Mouse (Mus musculus) stomach, embryonic 16.5 days (tissue): Measurements from ENCODE around the gene Utp6. TPM values are rescaled to one million over a fixed set of nuclear protein-coding genes. Genes with fewer than 3 reads are reported as not detected.

ENCODE experiments used
- ATAC-seq: fragments of 200-750 bp; cut with Nextera tagmentation; 2 replicates; pipeline ENCODE4 v1.8.0; 2017; ENCODE audit warnings: moderate number of reproducible peaks, moderate TSS enrichment; ENCODE audit not compliant: insufficient read depth, low FRiP score
- H3K27ac ChIP-seq: fragments of 300-500 bp; sonication (generic); 2 replicates; pipeline ENCODE4 v1.5.1; 2014; ENCODE audit warnings: low read length
- H3K27me3 ChIP-seq: fragments of 300-500 bp; sonication (generic); 2 replicates; pipeline ENCODE4 v1.6.1; 2014; ENCODE audit warnings: low read length, control low read depth, mixed read lengths; ENCODE audit not compliant: control insufficient read depth, insufficient read depth
- H3K36me3 ChIP-seq: fragments of 300-500 bp; sonication (generic); 2 replicates; pipeline ENCODE4 v1.6.1; 2014; ENCODE audit warnings: low read length; ENCODE audit not compliant: control insufficient read depth, insufficient read depth
- H3K4me1 ChIP-seq: fragments of 300-500 bp; sonication (generic); 2 replicates; pipeline ENCODE4 v1.6.1; 2014; ENCODE audit warnings: low read length, control low read depth, mixed read lengths; ENCODE audit not compliant: control insufficient read depth, insufficient read depth
- H3K4me2 ChIP-seq: fragments of 300-500 bp; sonication (generic); 2 replicates; pipeline ENCODE4 v1.6.1; 2014; ENCODE audit warnings: low read depth, low read length, mixed read lengths
- H3K4me3 ChIP-seq: fragments of 300-500 bp; sonication (generic); replicated peaks from 2 replicates; pipeline ENCODE4 v1.5.1; 2014; ENCODE audit warnings: mild to moderate bottlenecking, low read length
- H3K9ac ChIP-seq: fragments of 300-500 bp; sonication (generic); 2 replicates; pipeline ENCODE4 v1.6.1; 2014; ENCODE audit warnings: low read length
- H3K9me3 ChIP-seq: fragments of 300-500 bp; sonication (generic); replicated peaks from 2 replicates; pipeline ENCODE4 v1.6.1; 2016; ENCODE audit warnings: low read length, control low read depth; ENCODE audit not compliant: control insufficient read depth
- WGBS: fragments of 180-500 bp; shearing (Covaris S2); extraction: QIAGEN DNeasy Blood & Tissue Kit; methylation state at CpG from one replicate; pipeline ENCODE4 v1.1.7; 2014; 5-methylcytosine and 5-hydroxymethylcytosine counted together
- polyA plus RNA-seq: library from polyadenylated mRNA; unstranded; fragments of >200 nt; fragmentation: Nextera tagmentation; extraction: Ambion mirVana; gene quantifications from 2 replicates; pipeline ENCODE4 v1.2.1, GENCODE M21; 2015

Gene Utp6
- polyA plus RNA-seq, 1 experiment from 2014 or later: 50.4 TPM

DNA sequence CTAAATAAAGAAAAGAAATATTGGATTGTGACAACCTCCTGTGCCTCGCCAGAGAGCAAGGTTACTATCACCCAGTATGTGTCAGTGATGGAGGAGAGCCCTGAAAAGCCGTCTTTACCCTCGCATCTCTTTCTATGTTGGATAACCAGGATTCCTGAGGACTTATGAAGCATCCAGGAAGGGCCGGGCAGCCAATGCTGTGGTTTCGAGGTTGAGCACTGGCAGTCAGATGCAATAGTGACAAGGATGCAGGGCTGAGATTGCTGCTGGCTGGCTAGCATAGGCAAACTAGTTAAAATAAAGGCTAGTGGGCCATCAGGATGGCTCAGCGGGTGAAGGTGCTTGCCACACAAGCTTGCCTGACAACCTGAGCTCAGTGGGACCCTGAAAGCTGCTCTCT lies 61.0 kb downstream of the Utp6 start:
- no peaks in the 10 kb centered on the region for H3K36me3 ChIP-seq
- 0 out of 2 replicates have a peak, but pooled peaks cover 7% of the 10 kb centered on the region for H3K4me1 ChIP-seq
- no peaks in the 10 kb centered on the region for H3K27me3 ChIP-seq
- no peak overlapping the region for H3K4me2 ChIP-seq
- H3K27ac ChIP-seq: no peak overlapping the region
- H3K9ac ChIP-seq: no peak overlapping the region
- H3K9me3 ChIP-seq: no peaks in the 10 kb centered on the region
- WGBS: 85% methylated on average over 6 of the region's 6 CpGs
- ATAC-seq: no peak
- no peak overlapping the region for H3K4me3 ChIP-seq

DNA sequence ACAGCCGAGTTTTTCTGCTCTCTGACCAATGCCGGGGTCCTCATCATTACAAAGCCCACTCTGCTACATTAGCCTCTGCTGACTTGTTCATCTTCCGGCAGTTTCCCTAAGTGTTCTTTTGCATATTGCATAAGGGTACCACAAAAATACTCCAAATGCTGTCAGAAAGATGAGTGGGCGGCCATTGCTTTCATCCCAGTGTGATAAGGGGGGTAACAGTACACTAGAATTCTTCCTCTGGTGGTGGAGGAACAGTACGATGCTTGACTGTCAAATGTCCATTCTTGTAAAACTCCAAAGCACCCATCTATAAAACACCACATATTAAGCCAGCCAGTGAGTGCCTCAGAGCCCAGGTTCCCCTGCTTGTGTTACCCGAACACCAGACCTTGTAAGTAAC lies 69.9 kb downstream of the Utp6 start:
- Histone ChIP-seq H3K9me3 (no peaks in the 10 kb centered on the region), H3K36me3 (no peaks in the 10 kb centered on the region), H3K4me2 (no peak overlapping the region), H3K27ac (no peak overlapping the region), H3K4me1 (no peaks in the 10 kb centered on the region), H3K4me3 (no peak overlapping the region), H3K9ac (no peak overlapping the region), H3K27me3 (no peaks in the 10 kb centered on the region)
- ATAC-seq: no peak
- WGBS: 88% methylated on average over 6 of the region's 6 CpGs

DNA sequence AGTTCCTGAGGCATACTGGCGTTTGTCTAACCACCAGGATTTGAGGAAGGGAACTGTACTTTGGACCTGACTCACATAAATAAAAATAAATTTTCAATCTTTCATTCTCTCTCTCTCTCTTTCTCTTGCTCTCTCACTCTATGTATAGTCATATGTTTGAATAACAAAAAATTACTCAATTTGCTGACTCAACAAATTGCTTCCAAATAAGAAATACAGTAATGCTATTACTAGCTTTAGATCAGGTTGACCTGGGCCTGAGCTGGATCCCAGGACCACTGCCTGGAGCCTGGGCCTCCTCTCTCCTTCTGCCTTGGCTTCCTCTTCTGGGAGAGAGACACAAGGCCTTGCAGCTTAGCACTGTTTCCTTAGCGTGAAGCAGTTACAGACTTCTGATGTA lies 71.4 kb downstream of the Utp6 start:
- ATAC-seq: no peak

DNA sequence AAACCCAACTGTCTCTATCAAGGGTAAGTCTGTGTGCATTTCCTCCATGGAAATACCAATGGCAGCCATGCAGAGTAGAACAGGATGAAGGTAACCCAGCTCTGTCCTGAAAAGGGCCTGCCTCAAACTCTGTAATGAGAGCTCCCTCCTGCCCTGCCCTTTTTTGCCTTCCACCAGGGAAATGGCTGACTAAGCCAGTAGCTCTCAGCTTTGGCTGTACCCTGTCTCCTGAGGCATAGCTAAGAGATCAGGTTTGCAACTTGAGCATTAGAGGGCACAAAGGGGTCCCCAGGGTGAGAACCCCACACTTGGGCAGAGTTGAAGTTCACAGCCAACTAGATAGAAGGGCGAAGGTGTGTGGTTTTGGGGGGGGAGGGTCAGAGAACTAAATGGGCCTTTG lies 75.2 kb downstream of the Utp6 start:
- H3K36me3 ChIP-seq: no peaks in the 10 kb centered on the region
- H3K27ac ChIP-seq: no peak overlapping the region
- ATAC-seq: no peak
- no peaks in the 10 kb centered on the region for H3K9me3 ChIP-seq
- WGBS: 83% methylated on average over 1 of the region's 1 CpGs
- no peak overlapping the region for H3K4me2 ChIP-seq
- peaks cover 2% of the 10 kb centered on the region; the same call in 1 of the 2 replicates for H3K4me1 ChIP-seq
- no peaks in the 10 kb centered on the region for H3K27me3 ChIP-seq
- no peak overlapping the region for H3K9ac ChIP-seq
- H3K4me3 ChIP-seq: no peak overlapping the region

More for the DNA sequence above, 71.4 kb downstream of the Utp6 start:
- Histone ChIP-seq H3K9me3 (no peaks in the 10 kb centered on the region), H3K36me3 (no peaks in the 10 kb centered on the region), H3K4me2 (no peak overlapping the region), H3K9ac (no peak overlapping the region), H3K4me1 (no peaks in the 10 kb centered on the region; the same call in 1 of the 2 replicates), H3K27me3 (no peaks in the 10 kb centered on the region), H3K27ac (no peak overlapping the region), H3K4me3 (no peak overlapping the region)
- 85% methylated on average over 2 of the region's 2 CpGs for WGBS

DNA sequence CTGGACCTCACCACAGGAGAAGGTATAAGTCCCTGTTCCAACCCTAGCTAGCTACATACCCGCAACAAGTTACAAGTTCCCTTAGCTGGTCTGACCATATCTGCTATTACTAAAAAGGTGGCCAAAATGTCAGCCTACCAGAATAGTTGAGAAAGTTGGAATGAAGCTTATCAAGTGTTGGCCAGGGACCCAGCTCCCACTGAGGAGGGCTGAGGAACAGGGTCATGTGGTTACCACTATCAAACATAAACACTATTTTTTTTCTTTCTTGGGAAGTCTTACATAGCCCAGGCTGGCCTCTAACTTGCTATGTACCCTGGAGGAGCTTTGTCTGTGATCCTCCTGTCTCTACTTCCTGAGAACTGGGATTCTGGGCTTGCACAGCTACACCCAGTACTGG lies 75.8 kb downstream of the Utp6 start:
- no peaks in the 10 kb centered on the region for H3K36me3 ChIP-seq
- no peak overlapping the region for H3K4me2 ChIP-seq
- H3K4me1 ChIP-seq: peaks cover 2% of the 10 kb centered on the region; the same call in 1 of the 2 replicates
- no peak overlapping the region for H3K4me3 ChIP-seq
- no peak for ATAC-seq
- WGBS: 86% methylated on average over 1 of the region's 1 CpGs
- no peaks in the 10 kb centered on the region for H3K27me3 ChIP-seq
- H3K9ac ChIP-seq: no peak overlapping the region
- no peak overlapping the region for H3K27ac ChIP-seq
- no peaks in the 10 kb centered on the region for H3K9me3 ChIP-seq

DNA sequence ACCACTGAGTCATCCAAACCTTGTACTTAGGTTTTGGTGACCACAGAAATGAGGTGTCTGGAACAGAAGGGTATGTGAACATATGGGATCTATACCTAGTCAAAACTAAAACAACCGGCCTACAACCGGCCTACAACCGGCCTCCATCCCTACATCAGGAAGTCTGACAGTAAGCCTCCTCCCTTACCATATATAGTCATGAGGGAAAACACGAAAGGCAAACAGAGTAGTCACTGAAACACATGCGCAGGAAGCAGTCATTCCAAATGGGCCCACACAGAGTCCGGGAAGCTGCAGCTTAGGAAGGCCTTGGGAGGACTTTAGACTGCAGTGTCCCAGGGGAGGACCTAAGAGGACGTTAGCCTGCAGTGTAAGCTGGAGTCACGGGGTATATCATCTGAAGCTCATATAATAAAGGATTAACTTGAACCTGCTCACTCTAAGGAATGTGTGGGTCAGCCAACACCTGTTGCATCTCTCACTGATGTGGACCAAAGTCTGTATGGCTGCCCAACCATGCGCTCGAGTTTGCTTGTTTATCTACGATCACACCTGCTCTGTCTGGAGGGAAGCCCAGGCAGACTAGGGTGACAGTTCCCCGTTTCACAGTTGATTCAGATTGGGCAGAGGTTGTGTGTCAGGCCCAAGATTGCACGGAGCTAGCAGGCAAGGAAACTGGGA lies 76.3 kb downstream of the Utp6 start:
- peak; percentile 69 for ATAC-seq
- Histone ChIP-seq H3K9ac (no peak overlapping the region), H3K4me2 (no peak overlapping the region), H3K36me3 (no peaks in the 10 kb centered on the region), H3K9me3 (no peaks in the 10 kb centered on the region), H3K4me1 (peaks cover 2% of the 10 kb centered on the region; the same call in 1 of the 2 replicates), H3K27me3 (no peaks in the 10 kb centered on the region), H3K27ac (no peak overlapping the region), H3K4me3 (no peak overlapping the region)
- WGBS: 54% methylated on average over 13 of the region's 13 CpGs

DNA sequence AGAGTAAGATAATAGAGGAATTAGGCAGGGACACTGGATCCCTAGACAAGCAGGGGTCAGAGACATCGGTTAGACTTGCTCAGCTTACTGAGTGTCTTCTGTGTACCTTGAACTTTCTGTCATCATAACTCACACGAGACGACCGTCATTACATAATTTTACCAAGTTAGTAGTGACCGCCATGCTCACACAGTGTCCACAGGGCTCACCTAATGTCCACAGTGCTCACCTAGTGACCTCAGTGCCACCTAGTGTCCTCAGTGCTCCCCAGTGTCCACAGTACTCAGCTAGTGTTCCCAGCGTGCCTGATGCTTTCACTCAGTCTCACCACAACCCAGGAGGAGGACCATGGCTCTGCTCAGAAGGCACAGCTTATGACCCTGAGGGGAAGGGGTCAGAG lies 77.4 kb downstream of the Utp6 start:
- Histone ChIP-seq H3K9ac (no peak overlapping the region), H3K36me3 (no peaks in the 10 kb centered on the region), H3K4me1 (peaks cover 2% of the 10 kb centered on the region; the same call in 1 of the 2 replicates), H3K4me3 (no peak overlapping the region), H3K4me2 (no peak overlapping the region), H3K9me3 (no peaks in the 10 kb centered on the region), H3K27me3 (no peaks in the 10 kb centered on the region), H3K27ac (no peak overlapping the region)
- no peak for ATAC-seq
- 86% methylated on average over 6 of the region's 6 CpGs for WGBS

Other genes starting within 250 kb of the Utp6 start
- 13.5 and 17.8 TPM in 2 replicates for gene Suz12, start 30.7 kb upstream of the Utp6 start, polyA plus RNA-seq
- gene Crlf3, start 118.6 kb upstream of the Utp6 start, polyA plus RNA-seq: 22.4 and 28.7 TPM in 2 replicates
- 6.8 and 9.0 TPM in 2 replicates for gene Atad5, start 127.0 kb upstream of the Utp6 start, polyA plus RNA-seq
- 22.6 and 23.0 TPM in 2 replicates for gene Tefm, start 179.8 kb upstream of the Utp6 start, polyA plus RNA-seq
- 4.4 and 5.6 TPM in 2 replicates for gene Adap2, start 191.7 kb upstream of the Utp6 start, polyA plus RNA-seq
- 11.6 and 13.3 TPM in 2 replicates for gene Rnf135, start 221.5 kb upstream of the Utp6 start, polyA plus RNA-seq
- 43.8 and 48.3 TPM in 2 replicates for gene Rhot1, start 246.6 kb upstream of the Utp6 start, polyA plus RNA-seq